Mouse (Mus musculus) kidney, adult 2 months (tissue): Measurements from ENCODE around the gene Anks1.

Experiments used
- CTCF ChIP-seq: fragments of 200-500 bp; conservative IDR thresholded peaks from 2 replicates; pipeline ENCODE4 v1.5.1; 2011; ENCODE audit warnings: low read depth, mild to moderate bottlenecking, control low read depth, low read length, moderate library complexity, mixed read lengths; ENCODE audit not compliant: insufficient read depth, insufficient read length
- POLR2A ChIP-seq: fragments of 200-500 bp; IDR thresholded peaks from one replicate; pipeline ENCODE4 v1.6.1; 2011; ENCODE audit warnings: low read depth, low read length, control low read depth

GRCm38 (mm10) chr17:27871851-27872250, 37.3 kb upstream of the Anks1 start:
- no peak for TF ChIP-seq POLR2A
- TF ChIP-seq CTCF, result no peak
